Mouse (Mus musculus): ENCODE measurements around the gene Gm20422. TPM values are rescaled to one million over a fixed set of nuclear protein-coding genes. Genes with fewer than 3 reads are reported as not detected.

Gene Gm20422
- total and polyA plus RNA-seq, 2 experiments, result not detected

DNA sequence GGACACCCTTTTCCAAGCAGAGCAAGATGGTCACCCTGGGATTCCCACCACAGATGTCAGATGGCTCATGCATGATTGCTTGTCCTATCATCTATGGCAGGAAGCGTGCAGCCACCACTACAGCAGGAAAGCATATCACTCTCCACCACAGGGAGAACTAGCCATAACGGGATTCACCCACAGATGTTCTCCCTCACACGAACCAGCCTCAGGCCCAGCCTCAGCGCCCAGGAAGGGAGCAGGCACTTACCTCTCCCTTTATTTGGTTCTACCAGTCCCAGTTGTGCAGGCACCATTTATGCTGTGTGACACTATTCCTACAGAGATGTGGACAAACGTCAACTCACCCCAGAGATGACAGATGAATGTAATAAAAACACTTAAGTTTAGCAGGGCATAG is 14.4 kb upstream of the Gm20422 start:
- 93% methylated on average over 5 of the region's 5 CpGs for WGBS
- H3K4me1 ChIP-seq (ENCODE audit: control insufficient read depth, insufficient read depth, low read length), result 0 out of 2 replicates have a peak, but pooled peaks cover 6% of the 10 kb centered on the region
- DNase-seq (ENCODE audit: extremely low read depth, low read depth, low spot score), result no peak
- H3K27ac ChIP-seq (replicated peaks; ENCODE audit: insufficient read depth, low read depth, low read length), result no peak overlapping the region
- H3K79me2 ChIP-seq (ENCODE audit: control insufficient read depth, insufficient read depth, low read length), result peaks cover 6% of the 10 kb centered on the region
- no peak overlapping the region for H3K4me3 ChIP-seq (ENCODE audit: insufficient read depth, low read depth, low read length)
- no peak for TF ChIP-seq POLR2A (IDR thresholded peaks at IDR 0.05; ENCODE audit: extremely low read depth, insufficient read depth, low read length)
- no peak for TF ChIP-seq CTCF (IDR thresholded peaks at IDR 0.05; ENCODE audit: low read depth, low read length)
- H3K9ac ChIP-seq (ENCODE audit: low read depth, low read length), result no peak overlapping the region
- 0 out of 2 replicates have a peak, but pooled peaks cover 4% of the 10 kb centered on the region for H3K36me3 ChIP-seq (ENCODE audit: control insufficient read depth, insufficient read depth, low read length)
- no peaks in the 10 kb centered on the region for H3K27me3 ChIP-seq (ENCODE audit: control insufficient read depth, insufficient read depth, low read length)

DNA sequence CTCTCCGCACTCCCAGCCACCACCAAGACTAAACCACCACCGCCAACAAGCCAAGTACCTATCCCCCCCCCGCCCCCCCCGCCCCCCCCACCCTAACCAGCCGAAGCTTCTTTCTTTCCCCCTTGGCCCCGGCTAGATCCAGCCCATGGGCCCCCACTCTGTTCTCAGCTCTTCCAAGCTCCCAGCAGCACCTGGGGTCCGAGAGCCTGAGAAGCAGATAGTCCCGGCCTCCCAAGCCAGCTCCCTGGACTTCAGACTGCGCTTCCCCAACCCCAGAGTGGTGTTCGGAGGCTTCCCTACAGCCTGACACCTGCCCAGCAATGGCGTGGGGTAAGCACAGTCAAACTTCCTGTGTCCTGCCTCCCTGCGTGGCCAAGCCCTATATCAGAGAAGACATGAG is 2.4 kb upstream of the Gm20422 start:
- DNase-seq (ENCODE audit: extremely low read depth, low read depth, low spot score), result no peak
- H3K9ac ChIP-seq (ENCODE audit: low read depth, low read length), result no peak overlapping the region
- peaks cover 6% of the 10 kb centered on the region; the same call in 1 of the 2 replicates for H3K79me2 ChIP-seq (ENCODE audit: control insufficient read depth, insufficient read depth, low read length)
- 84% methylated on average over 9 of the region's 12 CpGs for WGBS
- no peaks in the 10 kb centered on the region for H3K36me3 ChIP-seq (ENCODE audit: control insufficient read depth, insufficient read depth, low read length)
- no peaks in the 10 kb centered on the region for H3K27me3 ChIP-seq (ENCODE audit: control insufficient read depth, insufficient read depth, low read length)
- no peak overlapping the region for H3K27ac ChIP-seq (replicated peaks; ENCODE audit: insufficient read depth, low read depth, low read length)
- no peak for TF ChIP-seq CTCF (IDR thresholded peaks at IDR 0.05; ENCODE audit: low read depth, low read length)
- TF ChIP-seq POLR2A (IDR thresholded peaks at IDR 0.05; ENCODE audit: extremely low read depth, insufficient read depth, low read length), result no peak
- no peak overlapping the region for H3K4me3 ChIP-seq (ENCODE audit: insufficient read depth, low read depth, low read length)
- peaks cover 5% of the 10 kb centered on the region for H3K4me1 ChIP-seq (ENCODE audit: control insufficient read depth, insufficient read depth, low read length)

DNA sequence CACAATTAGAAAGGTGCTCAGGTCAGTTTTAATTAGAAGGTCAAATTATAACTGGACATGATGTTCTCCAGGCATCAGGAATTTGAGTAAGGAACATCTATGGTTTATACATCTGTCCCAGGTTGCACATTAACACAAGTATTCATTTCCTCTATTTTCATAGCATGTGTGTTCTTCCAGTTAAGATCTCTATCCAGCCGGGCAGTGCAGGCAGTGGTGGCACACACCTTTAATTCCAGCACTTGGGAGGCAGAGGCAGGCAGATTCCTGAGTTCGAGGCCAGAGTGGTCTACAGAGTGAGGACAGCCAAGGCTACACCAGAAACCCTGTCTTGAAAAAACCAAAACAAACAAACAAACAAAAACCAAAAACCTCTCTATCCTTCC is 456 bp upstream of the Gm20422 start:
- Histone ChIP-seq H3K79me2 (ENCODE audit: control insufficient read depth, insufficient read depth, low read length) (peaks cover 8% of the 10 kb centered on the region; the same call in 1 of the 2 replicates), H3K27me3 (ENCODE audit: control insufficient read depth, insufficient read depth, low read length) (no peaks in the 10 kb centered on the region), H3K4me1 (ENCODE audit: control insufficient read depth, insufficient read depth, low read length) (peaks cover 7% of the 10 kb centered on the region), H3K27ac (replicated peaks; ENCODE audit: insufficient read depth, low read depth, low read length) (no peak overlapping the region), H3K4me3 (ENCODE audit: insufficient read depth, low read depth, low read length) (no peak overlapping the region), H3K9ac (ENCODE audit: low read depth, low read length) (no peak overlapping the region), H3K36me3 (ENCODE audit: control insufficient read depth, insufficient read depth, low read length) (no peaks in the 10 kb centered on the region)
- TF ChIP-seq POLR2A (IDR thresholded peaks at IDR 0.05; ENCODE audit: extremely low read depth, insufficient read depth, low read length) (no peak), CTCF (IDR thresholded peaks at IDR 0.05; ENCODE audit: low read depth, low read length) (no peak)
- WGBS, result 43% methylated on average over 2 of the region's 2 CpGs
- no peak for DNase-seq (ENCODE audit: extremely low read depth, low read depth, low spot score)

DNA sequence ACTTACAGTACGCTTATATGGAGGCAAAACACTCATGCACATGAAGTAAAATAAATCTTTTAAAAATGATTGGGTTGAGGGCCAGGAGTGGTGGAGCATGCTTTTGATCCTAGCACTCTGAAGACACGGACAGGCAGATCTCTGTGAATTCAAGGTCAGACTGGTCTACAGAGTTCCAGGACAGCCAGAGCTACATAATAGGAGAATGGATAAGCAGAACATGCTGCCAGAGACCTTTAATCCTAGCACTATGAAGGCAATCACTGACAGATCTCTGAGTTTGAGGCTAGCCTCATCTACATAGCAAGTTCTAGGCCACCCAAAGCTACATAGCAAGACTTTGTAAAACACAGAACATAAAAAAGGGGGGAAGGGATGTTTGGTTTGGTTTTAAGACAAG is 2.6 kb downstream of the Gm20422 start:
- Histone ChIP-seq H3K27ac (replicated peaks; ENCODE audit: insufficient read depth, low read depth, low read length) (no peak overlapping the region), H3K79me2 (ENCODE audit: control insufficient read depth, insufficient read depth, low read length) (peaks cover 17% of the 10 kb centered on the region; the same call in 1 of the 2 replicates), H3K36me3 (ENCODE audit: control insufficient read depth, insufficient read depth, low read length) (peaks cover 15% of the 10 kb centered on the region), H3K9ac (ENCODE audit: low read depth, low read length) (no peak overlapping the region), H3K4me3 (ENCODE audit: insufficient read depth, low read depth, low read length) (no peak overlapping the region), H3K27me3 (ENCODE audit: control insufficient read depth, insufficient read depth, low read length) (no peaks in the 10 kb centered on the region), H3K4me1 (ENCODE audit: control insufficient read depth, insufficient read depth, low read length) (peaks cover 7% of the 10 kb centered on the region)
- TF ChIP-seq CTCF (IDR thresholded peaks at IDR 0.05; ENCODE audit: low read depth, low read length) (no peak), POLR2A (IDR thresholded peaks at IDR 0.05; ENCODE audit: extremely low read depth, insufficient read depth, low read length) (no peak)
- WGBS, result 51% methylated on average over 2 of the region's 2 CpGs
- peak; percentile 58 for DNase-seq (ENCODE audit: extremely low read depth, low read depth, low spot score)

DNA sequence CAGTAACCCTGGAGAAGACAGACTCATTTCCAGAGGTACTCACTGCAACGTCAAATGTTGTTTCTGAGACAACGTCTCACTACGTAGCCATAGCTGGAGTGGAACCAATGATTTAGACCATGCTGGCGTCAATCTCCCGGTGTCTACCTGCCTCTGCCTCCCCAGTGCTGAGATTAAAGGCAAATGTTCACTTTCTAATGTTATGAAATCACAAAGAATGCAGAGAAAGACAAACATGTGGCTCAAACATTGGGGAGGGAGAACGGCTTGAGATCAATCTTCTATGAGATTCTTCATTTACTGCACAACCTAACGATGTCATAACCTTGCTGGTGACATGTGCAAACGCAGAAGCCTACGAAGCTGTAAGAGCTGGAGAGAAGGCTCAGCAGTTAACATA is 3.5 kb downstream of the Gm20422 start:
- H3K27me3 ChIP-seq (ENCODE audit: control insufficient read depth, insufficient read depth, low read length), result no peaks in the 10 kb centered on the region; the same call in 1 of the 2 replicates
- no peak overlapping the region for H3K27ac ChIP-seq (replicated peaks; ENCODE audit: insufficient read depth, low read depth, low read length)
- no peak overlapping the region for H3K9ac ChIP-seq (ENCODE audit: low read depth, low read length)
- WGBS, result 27% methylated on average over 9 of the region's 9 CpGs
- peaks cover 7% of the 10 kb centered on the region for H3K4me1 ChIP-seq (ENCODE audit: control insufficient read depth, insufficient read depth, low read length)
- H3K79me2 ChIP-seq (ENCODE audit: control insufficient read depth, insufficient read depth, low read length), result peaks cover 17% of the 10 kb centered on the region; the same call in 1 of the 2 replicates
- H3K36me3 ChIP-seq (ENCODE audit: control insufficient read depth, insufficient read depth, low read length), result peaks cover 23% of the 10 kb centered on the region
- TF ChIP-seq CTCF (IDR thresholded peaks at IDR 0.05; ENCODE audit: low read depth, low read length) (no peak), POLR2A (IDR thresholded peaks at IDR 0.05; ENCODE audit: extremely low read depth, insufficient read depth, low read length) (no peak)
- H3K4me3 ChIP-seq (ENCODE audit: insufficient read depth, low read depth, low read length), result no peak overlapping the region
- peak; percentile 67 for DNase-seq (ENCODE audit: extremely low read depth, low read depth, low spot score)

DNA sequence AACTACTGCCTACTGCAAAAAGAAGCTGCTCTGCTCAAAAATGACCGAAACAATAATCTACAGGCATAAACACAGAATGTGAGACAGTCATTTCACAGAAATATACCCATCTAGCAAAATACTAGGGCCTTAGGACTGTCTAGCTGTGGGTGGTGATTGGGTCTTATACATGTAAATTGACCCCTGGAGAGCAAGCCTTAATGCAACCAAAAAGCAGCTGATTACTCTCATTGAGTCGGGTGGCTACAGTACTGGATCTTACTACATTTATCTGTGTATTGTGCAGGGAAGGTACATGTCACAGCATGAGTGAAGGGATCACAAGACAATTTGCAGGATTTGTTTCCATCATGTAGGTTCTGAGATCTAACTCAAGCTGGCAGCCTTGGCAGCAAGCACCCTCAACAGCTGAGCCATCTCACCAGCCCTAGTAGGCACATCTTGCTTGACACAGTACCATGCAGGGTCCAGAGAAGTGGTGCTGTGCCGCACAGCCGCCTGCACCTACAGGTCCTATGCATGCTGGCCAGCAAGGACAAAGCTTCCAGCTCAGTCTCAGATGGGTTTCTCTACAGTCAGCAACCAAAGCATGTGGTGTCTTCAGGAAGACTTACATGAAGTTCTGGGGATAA is 12.8 kb downstream of the Gm20422 start:
- Histone ChIP-seq H3K4me3 (ENCODE audit: insufficient read depth, low read depth, low read length) (no peak overlapping the region), H3K79me2 (ENCODE audit: control insufficient read depth, insufficient read depth, low read length) (no peaks in the 10 kb centered on the region), H3K36me3 (ENCODE audit: control insufficient read depth, insufficient read depth, low read length) (peaks cover 38% of the 10 kb centered on the region), H3K27ac (replicated peaks; ENCODE audit: insufficient read depth, low read depth, low read length) (no peak overlapping the region), H3K4me1 (ENCODE audit: control insufficient read depth, insufficient read depth, low read length) (no peaks in the 10 kb centered on the region), H3K27me3 (ENCODE audit: control insufficient read depth, insufficient read depth, low read length) (no peaks in the 10 kb centered on the region; the same call in 1 of the 2 replicates), H3K9ac (ENCODE audit: low read depth, low read length) (no peak overlapping the region)
- TF ChIP-seq CTCF (IDR thresholded peaks at IDR 0.05; ENCODE audit: low read depth, low read length) (no peak), POLR2A (IDR thresholded peaks at IDR 0.05; ENCODE audit: extremely low read depth, insufficient read depth, low read length) (no peak)
- no peak for DNase-seq (ENCODE audit: extremely low read depth, low read depth, low spot score)
- WGBS, result 98% methylated on average over 4 of the region's 4 CpGs

All from liver, adult 2 months (tissue).